Mouse (Mus musculus): ENCODE measurements around the gene Slc6a4.

- TF ChIP-seq POLR2A (IDR thresholded peaks at IDR 0.05; ENCODE audit: low read depth, low read length) (no peak), CTCF (conservative IDR thresholded peaks at IDR 0.05; ENCODE audit: insufficient read depth, insufficient read length, low read depth, low read length) (no peak)
Observed at GRCm38 (mm10) chr11:77077792-77078191, 79.4 kb downstream of the Slc6a4 start.

Data from kidney, adult 2 months (tissue).